Mouse (Mus musculus) heart, embryonic 14.5 days (tissue): ENCODE data around the gene Mapk1. TPM values are rescaled to one million over a fixed set of nuclear protein-coding genes. Genes with fewer than 3 reads are reported as not detected.
A peak's percentile ranks its signal among the peaks of the same experiment; 100 is the strongest.

Source experiments
- ATAC-seq: fragments of 200-750 bp; cut with Nextera tagmentation; 2 replicates; pipeline ENCODE4 v1.8.0; 2017; ENCODE audit warnings: low read depth, moderate TSS enrichment; ENCODE audit not compliant: insufficient number of reproducible peaks, insufficient read depth, low FRiP score
- H3K27ac ChIP-seq, 2 experiments: fragments of 200-500 bp in 1 of 2; fragments of 300-500 bp in 1 of 2; sonication (generic) in 1 of 2; replicated peaks in 1 of 2; 2 replicates each; pipeline ENCODE4 v1.5.1; 2012 to 2014; ENCODE audit warnings: low read depth in 2 of 2, low read length in 2 of 2, control low read depth in 1 of 2, mild to moderate bottlenecking in 1 of 2, mixed read lengths in 1 of 2; ENCODE audit not compliant: control insufficient read depth in 1 of 2, insufficient read depth in 1 of 2
- H3K27me3 ChIP-seq: fragments of 300-500 bp; sonication (generic); 2 replicates; pipeline ENCODE4 v1.6.1; 2014; ENCODE audit warnings: mild to moderate bottlenecking, low read length, control low read depth; ENCODE audit not compliant: control insufficient read depth, insufficient read depth
- H3K36me3 ChIP-seq: fragments of 300-500 bp; sonication (generic); 2 replicates; pipeline ENCODE4 v1.6.1; 2014; ENCODE audit warnings: mild to moderate bottlenecking, control low read depth, low read length, mixed read lengths; ENCODE audit not compliant: control insufficient read depth, insufficient read depth
- H3K4me1 ChIP-seq, 2 experiments: fragments of 200-500 bp in 1 of 2; fragments of 300-500 bp in 1 of 2; sonication (generic) in 1 of 2; 2 replicates each; pipeline ENCODE4 v1.6.1; 2012 to 2014; ENCODE audit warnings: low read length in 2 of 2, control low read depth in 1 of 2, mixed read lengths in 1 of 2; ENCODE audit not compliant: control insufficient read depth in 2 of 2, insufficient read depth in 2 of 2
- H3K4me2 ChIP-seq: fragments of 300-500 bp; sonication (generic); 2 replicates; pipeline ENCODE4 v1.6.1; 2014; ENCODE audit warnings: mild to moderate bottlenecking, low read length
- H3K4me3 ChIP-seq, 2 experiments: fragments of 200-500 bp in 1 of 2; fragments of 300-500 bp in 1 of 2; sonication (generic) in 1 of 2; 2 replicates each; pipeline ENCODE4 v1.5.1; 2012 to 2014; ENCODE audit warnings: low read length in 2 of 2, mild to moderate bottlenecking in 2 of 2, control low read depth in 1 of 2, low read depth in 1 of 2, moderate library complexity in 1 of 2; ENCODE audit not compliant: control insufficient read depth in 1 of 2, insufficient read depth in 1 of 2
- H3K9ac ChIP-seq: fragments of 300-500 bp; sonication (generic); 2 replicates; pipeline ENCODE4 v1.6.1; 2014; ENCODE audit warnings: mild to moderate bottlenecking, low read length
- H3K9me3 ChIP-seq: fragments of 300-500 bp; sonication (generic); 2 replicates; pipeline ENCODE4 v1.6.1; 2016; ENCODE audit warnings: low read length, control low read depth; ENCODE audit not compliant: control insufficient read depth
- WGBS: fragments of 180-500 bp; shearing (Covaris S2); extraction: QIAGEN DNeasy Blood & Tissue Kit; methylation state at CpG from one replicate; pipeline ENCODE4 v1.1.7; 2014; 5-methylcytosine and 5-hydroxymethylcytosine counted together
- polyA plus RNA-seq: library from polyadenylated mRNA; unstranded; fragments of >200 nt; fragmentation: Nextera tagmentation; extraction: Ambion mirVana; gene quantifications from 2 replicates; pipeline ENCODE4 v1.2.1, GENCODE M21; 2014

The Mapk1 gene
- polyA plus RNA-seq, 1 experiment from 2014 or later: 162 TPM

DNA sequence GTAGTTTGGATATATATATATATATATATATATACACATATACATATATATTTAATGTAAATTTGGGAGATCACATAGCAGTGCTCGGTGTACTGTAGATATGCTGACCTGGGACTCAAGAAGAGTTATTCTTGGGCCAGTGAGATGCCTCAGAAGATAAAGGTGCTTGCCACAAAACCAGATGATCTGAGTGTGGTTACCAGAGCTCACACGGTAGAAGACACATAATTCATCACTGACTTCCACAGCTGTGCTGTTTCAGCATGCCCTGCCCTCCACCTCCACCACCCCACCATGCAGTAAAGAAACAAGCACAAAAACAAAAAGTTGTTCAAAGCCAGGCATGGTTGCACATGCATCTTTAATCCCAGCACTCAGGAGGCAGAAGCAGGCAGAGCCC lies 4.4 kb upstream of the Mapk1 start:
- 72% methylated on average over 2 of the region's 2 CpGs for WGBS
- no peaks in the 10 kb centered on the region for H3K36me3 ChIP-seq
- no peaks in the 10 kb centered on the region for H3K27me3 ChIP-seq
- ATAC-seq: no peak
- H3K4me2 ChIP-seq: no peak overlapping the region
- no peak overlapping the region for H3K9ac ChIP-seq
- H3K4me1 ChIP-seq: no peaks in the 10 kb centered on the region
- H3K4me3 ChIP-seq: no peak overlapping the region
- H3K27ac ChIP-seq: no peak overlapping the region
- H3K9me3 ChIP-seq: peaks cover 8% of the 10 kb centered on the region; the same call in 1 of the 2 replicates

DNA sequence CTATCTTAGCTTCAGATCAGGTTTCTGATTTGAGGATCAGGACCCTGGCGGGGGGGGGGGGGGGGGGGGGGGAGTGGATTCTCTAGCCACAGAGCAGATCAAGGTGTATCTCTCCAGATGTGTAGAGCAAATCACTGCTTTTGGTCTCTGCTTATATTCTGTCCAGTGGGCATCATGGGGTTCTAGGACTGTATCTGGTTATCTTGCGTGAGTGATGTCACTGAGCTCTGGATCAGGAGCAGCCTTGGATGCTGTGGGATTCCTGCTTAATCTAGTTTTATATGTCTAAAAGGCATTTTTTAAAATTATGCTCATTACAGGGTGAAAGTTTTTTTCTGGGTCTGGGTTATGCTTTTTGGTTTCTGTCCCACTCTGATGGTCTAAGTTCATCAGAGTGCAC lies 546 bp upstream of the Mapk1 start:
- H3K27ac ChIP-seq: peak overlapping the region; percentile 44 to 94; a peak in 2 of 4 replicates
- H3K9ac ChIP-seq: peak overlapping the region; percentile 97
- H3K4me3 ChIP-seq: peak overlapping the region; percentile 93 to 98
- peaks cover 0 to 20% of the 10 kb centered on the region in 2 experiments; a peak in 3 of 4 replicates for H3K4me1 ChIP-seq
- no peaks in the 10 kb centered on the region for H3K9me3 ChIP-seq
- H3K4me2 ChIP-seq: peak overlapping the region; percentile 75
- 32% methylated on average over 2 of the region's 2 CpGs for WGBS
- H3K36me3 ChIP-seq: peaks cover 10% of the 10 kb centered on the region; the same call in 1 of the 2 replicates
- H3K27me3 ChIP-seq: no peaks in the 10 kb centered on the region
- peak; percentile 12; the same call in 1 of the 2 replicates for ATAC-seq

DNA sequence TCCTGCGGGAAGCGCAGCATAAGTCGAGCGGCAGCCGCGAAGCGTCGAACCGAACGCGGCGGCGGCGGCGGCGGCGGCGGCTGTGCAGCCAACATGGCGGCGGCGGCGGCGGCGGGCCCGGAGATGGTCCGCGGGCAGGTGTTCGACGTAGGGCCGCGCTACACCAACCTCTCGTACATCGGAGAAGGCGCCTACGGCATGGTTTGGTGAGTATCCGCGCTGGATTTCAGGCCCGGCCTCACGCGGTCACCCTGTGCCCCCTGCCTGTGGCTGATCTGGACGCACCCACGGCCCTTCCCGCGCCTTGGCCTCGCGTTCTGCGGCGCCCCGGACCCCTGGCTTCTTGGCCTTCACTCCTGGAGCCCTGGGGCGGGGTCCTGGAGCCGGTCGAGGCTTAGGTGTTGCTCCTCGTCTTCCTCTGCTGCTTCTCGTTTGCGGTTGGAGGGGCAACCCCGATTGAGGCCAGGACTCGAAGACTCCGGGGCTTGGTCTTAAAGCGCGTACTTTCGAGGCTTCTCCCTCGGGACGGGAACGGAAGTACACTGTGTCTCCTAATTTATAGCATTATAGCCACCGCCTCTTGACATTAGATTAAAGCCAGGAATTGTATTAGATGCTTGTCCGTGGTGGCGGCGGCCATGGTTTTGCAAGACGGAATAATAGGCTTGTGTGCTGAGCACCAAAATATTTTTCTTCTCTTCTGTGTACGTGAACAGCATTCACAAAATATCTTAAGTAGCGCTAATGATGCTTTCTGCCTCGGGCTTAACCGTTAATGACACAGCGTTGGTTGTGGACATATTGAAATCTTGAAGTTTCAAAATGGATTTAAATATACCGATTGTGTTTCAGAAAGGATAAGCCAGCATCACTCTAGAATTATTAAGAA lies 596 bp downstream of the Mapk1 start:
- peak overlapping the region; percentile 75 for H3K4me2 ChIP-seq
- H3K9ac ChIP-seq: peak overlapping the region; percentile 97
- peak overlapping the region; percentile 89 to 94 for H3K27ac ChIP-seq
- no peaks in the 10 kb centered on the region for H3K27me3 ChIP-seq
- H3K4me1 ChIP-seq: peaks cover 0 to 20% of the 10 kb centered on the region in 2 experiments; a peak in 3 of 4 replicates
- peaks cover 14% of the 10 kb centered on the region; the same call in 1 of the 2 replicates for H3K36me3 ChIP-seq
- peak; percentile 49 for ATAC-seq
- peak overlapping the region; percentile 93 to 98 for H3K4me3 ChIP-seq
- no peaks in the 10 kb centered on the region for H3K9me3 ChIP-seq
- under 1% methylated on average over 66 of the region's 75 CpGs for WGBS

DNA sequence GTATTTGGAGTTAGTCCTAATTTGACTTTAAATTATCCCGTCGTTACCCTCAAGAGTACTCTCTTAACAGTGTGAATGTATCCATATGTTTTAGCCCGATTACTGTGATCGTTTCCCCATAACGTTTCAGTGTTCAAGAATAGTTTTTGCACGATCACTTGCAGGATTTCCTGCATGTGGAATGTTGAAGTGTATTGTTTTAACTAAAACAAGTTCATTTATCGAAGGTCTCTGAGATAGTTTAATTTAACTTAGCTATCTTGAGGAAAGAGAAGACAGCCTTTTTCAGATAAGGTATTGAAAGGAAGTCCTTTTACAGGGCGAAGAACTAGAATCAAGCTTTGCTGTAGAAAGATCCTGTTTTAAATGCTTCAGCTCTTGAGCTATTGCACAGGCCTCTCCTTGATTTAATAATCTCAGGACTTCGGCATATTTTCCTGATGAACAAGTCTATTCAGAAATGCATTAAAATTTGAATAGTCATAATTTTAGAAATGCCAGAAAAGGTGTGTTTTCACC lies 1.3 kb downstream of the Mapk1 start:
- no peaks in the 10 kb centered on the region for H3K27me3 ChIP-seq
- H3K4me2 ChIP-seq: peak overlapping the region; percentile 75
- H3K9ac ChIP-seq: peak overlapping the region; percentile 97
- peak overlapping the region; percentile 93 to 98; a peak in 3 of 4 replicates for H3K4me3 ChIP-seq
- peaks cover 0 to 20% of the 10 kb centered on the region in 2 experiments; a peak in 3 of 4 replicates for H3K4me1 ChIP-seq
- H3K36me3 ChIP-seq: peaks cover 14% of the 10 kb centered on the region; the same call in 1 of the 2 replicates
- no peak for ATAC-seq
- peak overlapping the region in 1 of 2 experiments; percentile 94; a peak in 1 of 4 replicates for H3K27ac ChIP-seq
- no peaks in the 10 kb centered on the region for H3K9me3 ChIP-seq
- WGBS: 7% methylated on average over 9 of the region's 9 CpGs

DNA sequence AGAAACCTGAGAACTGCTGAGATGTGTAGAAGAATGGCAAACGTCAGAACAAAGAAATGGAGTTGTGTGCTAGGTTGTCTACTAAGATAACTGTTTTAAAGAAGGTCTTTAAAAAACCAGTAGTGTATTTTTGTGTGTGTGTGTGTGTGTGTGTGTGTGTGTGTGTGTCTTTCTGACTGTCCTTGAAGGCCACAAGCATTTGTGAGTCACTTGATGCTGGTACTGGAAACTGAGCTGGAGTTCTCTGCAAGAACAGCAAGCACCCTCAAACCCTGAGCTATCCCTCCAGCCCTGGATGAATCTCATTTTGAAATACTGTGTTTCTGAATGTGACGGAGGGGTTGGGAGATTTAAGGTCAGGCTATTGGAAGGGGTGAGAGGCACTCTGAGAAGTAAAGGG lies 4.1 kb downstream of the Mapk1 start:
- no peaks in the 10 kb centered on the region for H3K27me3 ChIP-seq
- no peak overlapping the region for H3K9ac ChIP-seq
- H3K4me2 ChIP-seq: no peak overlapping the region
- 78% methylated on average over 2 of the region's 2 CpGs for WGBS
- no peak overlapping the region for H3K4me3 ChIP-seq
- H3K27ac ChIP-seq: no peak overlapping the region
- ATAC-seq: no peak
- peaks cover 0 to 20% of the 10 kb centered on the region in 2 experiments; a peak in 3 of 4 replicates for H3K4me1 ChIP-seq
- peaks cover 14% of the 10 kb centered on the region; the same call in 1 of the 2 replicates for H3K36me3 ChIP-seq
- no peaks in the 10 kb centered on the region for H3K9me3 ChIP-seq

DNA sequence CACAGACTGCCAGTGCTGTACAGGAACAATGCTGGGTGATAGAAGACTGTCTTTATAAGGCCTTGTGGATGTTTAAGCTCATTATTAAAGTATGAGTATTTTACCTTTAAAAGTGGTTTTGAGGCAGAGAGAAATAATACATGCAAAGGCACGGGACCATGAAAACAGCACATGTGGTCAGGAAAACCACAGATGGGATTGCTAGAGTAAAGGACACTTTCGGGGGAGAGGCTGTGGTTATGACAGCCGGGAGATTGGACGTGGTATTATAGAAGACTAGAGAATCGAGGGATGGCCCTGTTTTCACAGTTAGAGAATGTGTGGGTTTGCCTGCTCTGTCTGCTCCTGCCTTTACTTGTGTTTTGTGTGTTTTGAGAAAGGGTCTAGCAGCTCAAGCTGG lies 5.7 kb downstream of the Mapk1 start:
- Histone ChIP-seq H3K36me3 (peaks cover 14% of the 10 kb centered on the region; the same call in 1 of the 2 replicates), H3K4me3 (no peak overlapping the region), H3K9me3 (no peaks in the 10 kb centered on the region), H3K4me2 (no peak overlapping the region), H3K27me3 (no peaks in the 10 kb centered on the region), H3K9ac (no peak overlapping the region), H3K27ac (no peak overlapping the region), H3K4me1 (peaks cover 0 to 25% of the 10 kb centered on the region in 2 experiments; a peak in 3 of 4 replicates)
- no peak for ATAC-seq
- 92% methylated on average over 5 of the region's 5 CpGs for WGBS

DNA sequence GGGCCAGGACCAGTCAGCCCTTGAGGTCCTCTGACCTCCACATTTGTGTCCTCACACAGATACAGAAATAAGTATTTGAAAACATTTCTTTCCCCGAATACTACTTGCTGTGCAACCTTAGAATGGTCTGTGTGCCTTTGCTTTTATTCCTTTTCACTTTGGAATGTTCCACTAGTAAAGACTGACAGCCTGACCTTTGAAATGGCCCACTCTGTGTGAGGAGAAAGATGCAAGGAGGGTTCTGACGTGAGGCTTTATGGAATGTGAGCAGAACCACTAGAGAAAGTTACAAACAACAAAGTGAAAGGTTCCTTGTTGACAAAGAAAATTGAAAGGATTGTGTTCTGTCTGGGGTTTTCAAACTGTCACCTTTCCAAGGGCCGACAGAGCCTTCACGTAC lies 6.8 kb downstream of the Mapk1 start:
- Histone ChIP-seq H3K36me3 (peaks cover 18% of the 10 kb centered on the region; the same call in 1 of the 2 replicates), H3K27me3 (no peaks in the 10 kb centered on the region), H3K27ac (no peak overlapping the region), H3K4me1 (peaks cover 0 to 27% of the 10 kb centered on the region in 2 experiments; a peak in 3 of 4 replicates), H3K9ac (no peak overlapping the region), H3K9me3 (no peaks in the 10 kb centered on the region), H3K4me3 (no peak overlapping the region), H3K4me2 (no peak overlapping the region)
- ATAC-seq: no peak
- 65% methylated on average over 4 of the region's 4 CpGs for WGBS
